13 mouse cellular contexts compared by ENCODE assay signal in genomic region chr3:101111321-101111720, GRCm38 (mm10). TPM values are rescaled to one million over a fixed set of nuclear protein-coding genes. Genes with fewer than 3 reads are reported as not detected.
DNase-seq lines count a peak whose midpoint lies in the region; ATAC-seq and TF ChIP-seq lines count a peak whose summit lies in the region.
"Had no signal": no experiment of that assay in that cellular context is flagged by ENCODE, and none has a peak within 500 bp of the region (broad histone marks: within the 10 kb centered on the region; RNA-seq: fewer than 3 reads in every experiment).

No protein-coding gene starts in this region.

- H3K9ac ChIP-seq in heart, embryonic 16.5 days (ENCODE audit: low read length) = no peak overlapping the region
- no peak overlapping the region for H3K9ac ChIP-seq in intestine, embryonic 16.5 days (ENCODE audit: low read depth, low read length)

- TF ChIP-seq POLR2A in small intestine, adult 2 months (IDR thresholded peaks at IDR 0.05; ENCODE audit: low read depth, low read length) = no peak

- WGBS in heart, embryonic 16.5 days = 68% methylated on average over 10 of the region's 10 CpGs
- 48% methylated on average over 10 of the region's 10 CpGs for WGBS in embryonic facial prominence, embryonic 10.5 days
- 55% methylated on average over 10 of the region's 10 CpGs for WGBS in intestine, embryonic 16.5 days
- 74% methylated on average over 10 of the region's 10 CpGs for WGBS in small intestine, adult 2 months

- TF ChIP-seq CTCF in small intestine, adult 2 months (IDR thresholded peaks at IDR 0.05; ENCODE audit: extremely low read depth, insufficient read length, insufficient replicate concordance, low read depth, low read length) = no peak

- no peak for DNase-seq in heart, adult 9 months (ENCODE audit: low spot score in 2 of 2)
- no peak for DNase-seq in embryonic facial prominence, embryonic 10.5 days (ENCODE audit: low spot score)
- DNase-seq in spleen, postnatal 4 days (ENCODE audit: low spot score in 2 of 2) = no peak
- no peak for DNase-seq in adrenal gland, postnatal 14 days
- DNase-seq: adrenal gland, postnatal 25 days; kidney, adult 2 months; right cerebral cortex, postnatal 14 days; thymus, postnatal 4 days had no signal

- H3K36me3 ChIP-seq in heart, embryonic 16.5 days (ENCODE audit: control insufficient read depth, insufficient read depth) = no peaks in the 10 kb centered on the region
- H3K36me3 ChIP-seq in embryonic facial prominence, embryonic 10.5 days (replicated peaks) = no peaks in the 10 kb centered on the region
- H3K36me3 ChIP-seq in intestine, embryonic 16.5 days (ENCODE audit: control insufficient read depth, insufficient read depth, low read length) = no peaks in the 10 kb centered on the region
- no peaks in the 10 kb centered on the region for H3K36me3 ChIP-seq in small intestine, adult 2 months (ENCODE audit: control insufficient read depth, insufficient read depth, low read length)
- H3K36me3 ChIP-seq: hindbrain, embryonic 10.5 days had no signal

- no peaks in the 10 kb centered on the region for H3K27me3 ChIP-seq in heart, embryonic 16.5 days (ENCODE audit: control insufficient read depth, insufficient read depth, low read length)
- peaks cover 13% of the 10 kb centered on the region; the same call in 1 of the 2 replicates for H3K27me3 ChIP-seq in embryonic facial prominence, embryonic 10.5 days (replicated peaks; ENCODE audit: low read depth, poor library complexity, severe bottlenecking)
- H3K27me3 ChIP-seq in intestine, embryonic 16.5 days (replicated peaks; ENCODE audit: control insufficient read depth, insufficient read depth, low read length) = no peaks in the 10 kb centered on the region
- no peaks in the 10 kb centered on the region for H3K27me3 ChIP-seq in small intestine, adult 2 months (ENCODE audit: control insufficient read depth, insufficient read depth, low read length)

- no peak for ATAC-seq in heart, embryonic 16.5 days (replicated peaks; ENCODE audit: extremely low read depth, insufficient read depth, low FRiP score)
- no peak for ATAC-seq in intestine, embryonic 16.5 days

- H3K4me1 ChIP-seq in heart, embryonic 16.5 days (ENCODE audit: control insufficient read depth, insufficient read depth, low read length) = peaks cover 25% of the 10 kb centered on the region
- H3K4me1 ChIP-seq in embryonic facial prominence, embryonic 10.5 days = peaks cover 59% of the 10 kb centered on the region
- H3K4me1 ChIP-seq in intestine, embryonic 16.5 days (ENCODE audit: control insufficient read depth, insufficient read depth, low read length) = peaks cover 30% of the 10 kb centered on the region
- peaks cover 24% of the 10 kb centered on the region; the same call in 1 of the 2 replicates for H3K4me1 ChIP-seq in small intestine, adult 2 months (ENCODE audit: control insufficient read depth, insufficient read depth, insufficient read length, low read length)

- no peak overlapping the region for H3K4me3 ChIP-seq in heart, embryonic 16.5 days (ENCODE audit: low read length)
- no peak overlapping the region for H3K4me3 ChIP-seq in embryonic facial prominence, embryonic 10.5 days
- no peak overlapping the region for H3K4me3 ChIP-seq in intestine, embryonic 16.5 days (ENCODE audit: low read length)
- H3K4me3 ChIP-seq in small intestine, adult 2 months (ENCODE audit: low read depth, low read length) = no peak overlapping the region

- H3K4me2 ChIP-seq in heart, embryonic 16.5 days (ENCODE audit: low read depth, low read length) = no peak overlapping the region
- no peak overlapping the region for H3K4me2 ChIP-seq in intestine, embryonic 16.5 days (ENCODE audit: low read depth, low read length)

- H3K27ac ChIP-seq in heart, embryonic 16.5 days (ENCODE audit: low read length) = peak overlapping the region; percentile 95
- peak overlapping the region; percentile 97; the same call in 1 of the 2 replicates for H3K27ac ChIP-seq in embryonic facial prominence, embryonic 10.5 days (replicated peaks)
- H3K27ac ChIP-seq in intestine, embryonic 16.5 days (ENCODE audit: low read length) = peak overlapping the region; percentile 92
- H3K27ac ChIP-seq in small intestine, adult 2 months (ENCODE audit: insufficient read depth, low read depth, low read length) = peak overlapping the region; percentile 97

- no peaks in the 10 kb centered on the region for H3K9me3 ChIP-seq in heart, embryonic 16.5 days (replicated peaks; ENCODE audit: control insufficient read depth, low read length)
- H3K9me3 ChIP-seq in embryonic facial prominence, embryonic 10.5 days = no peaks in the 10 kb centered on the region
- H3K9me3 ChIP-seq in intestine, embryonic 16.5 days (ENCODE audit: control insufficient read depth, low read length) = no peaks in the 10 kb centered on the region
- H3K9me3 ChIP-seq: hindbrain, embryonic 10.5 days had no signal

RNA-seq across cellular contexts. Expression of gene Ptgfrn, which starts 1.2 kb away (rescaled TPM):
- 5.2 and 5.4 TPM in 2 replicates for polyA plus RNA-seq in heart, embryonic 16.5 days (2015; fragmentation: Nextera tagmentation; extraction: Ambion mirVana)
- 3.9 and 4.1 TPM in 2 replicates for polyA plus RNA-seq in embryonic facial prominence, embryonic 10.5 days (2016; fragmentation: Nextera tagmentation; extraction: Ambion mirVana)
- 3.0 and 3.2 TPM in 2 replicates for polyA plus RNA-seq in intestine, embryonic 16.5 days (2015; fragmentation: Nextera tagmentation; extraction: Ambion mirVana)
- 15.9 and 26.2 TPM in 2 replicates for polyA plus RNA-seq in small intestine, adult 2 months (2012; rRNA removed)
- 32.1 and 33.3 TPM in 2 replicates for total RNA-seq in adrenal gland, postnatal 14 days (2021)
- total RNA-seq: common myeloid progenitor, adult 5-6 weeks had no signal
